In genomic region chr7:74554041-74554561, GRCm38 (mm10) we compare ENCODE assay signal across 8 mouse cellular contexts. TPM values are rescaled to one million over a fixed set of nuclear protein-coding genes. Genes with fewer than 3 reads are reported as not detected.
A peak's percentile ranks its signal among the peaks of the same experiment; 100 is the strongest.
DNase-seq lines count a peak whose midpoint lies in the region; ATAC-seq and TF ChIP-seq lines count a peak whose summit lies in the region.

No protein-coding gene starts in this region.

- no peaks in the 10 kb centered on the region for H3K36me3 ChIP-seq in spleen, adult 2 months (ENCODE audit: control insufficient read depth, insufficient read depth, low read length)
- no peaks in the 10 kb centered on the region for H3K36me3 ChIP-seq in limb, embryonic 15.5 days
- no peaks in the 10 kb centered on the region for H3K36me3 ChIP-seq in midbrain, embryonic 16.5 days (ENCODE audit: control insufficient read depth, insufficient read depth, low read length)

- no peaks in the 10 kb centered on the region for H3K9me3 ChIP-seq in limb, embryonic 15.5 days
- H3K9me3 ChIP-seq in midbrain, embryonic 16.5 days (replicated peaks; ENCODE audit: control insufficient read depth, low read length, poor library complexity, severe bottlenecking) = no peaks in the 10 kb centered on the region

- peak; percentile 45; the same call in 1 of the 2 replicates for ATAC-seq in limb, embryonic 15.5 days (ENCODE audit: insufficient number of reproducible peaks, low FRiP score, low TSS enrichment, low read depth)
- ATAC-seq in midbrain, embryonic 16.5 days = peak; percentile 72

- peak overlapping the region; percentile 56 for H3K9ac ChIP-seq in limb, embryonic 15.5 days
- H3K9ac ChIP-seq in midbrain, embryonic 16.5 days (ENCODE audit: low read depth, low read length) = peak overlapping the region; percentile 98

- peaks cover 11% of the 10 kb centered on the region for H3K27me3 ChIP-seq in spleen, adult 2 months (ENCODE audit: control insufficient read depth, insufficient read depth, low read length)
- peaks cover 20% of the 10 kb centered on the region for H3K27me3 ChIP-seq in limb, embryonic 15.5 days
- H3K27me3 ChIP-seq in midbrain, embryonic 16.5 days (ENCODE audit: control insufficient read depth, insufficient read depth, low read depth, low read length) = 0 out of 2 replicates have a peak, but pooled peaks cover 3% of the 10 kb centered on the region

- TF ChIP-seq CTCF in spleen, adult 2 months (IDR thresholded peaks at IDR 0.05; ENCODE audit: extremely low read depth, insufficient read depth, insufficient read length, insufficient replicate concordance) = no peak

- DNase-seq in spleen, adult 2 months (ENCODE audit: low read depth in 1 of 2, low spot score in 2 of 2) = no peak
- DNase-seq in spleen, postnatal 36 days (ENCODE audit: low spot score in 2 of 2) = no peak
- peak; percentile 11 for DNase-seq in embryo, embryonic 11.5 days (ENCODE audit: low read depth, low spot score)
- DNase-seq in heart, adult 11 months = peak; percentile 96
- peak; percentile 35 for DNase-seq in kidney, adult 11 months
- peak; percentile 71 for DNase-seq in testis, postnatal 10 days (ENCODE audit: low spot score)

- no peak for TF ChIP-seq POLR2A in spleen, adult 2 months (IDR thresholded peaks at IDR 0.05; ENCODE audit: low read depth, low read length)

- WGBS in spleen, adult 2 months = under 1% methylated on average over 44 of the region's 46 CpGs
- under 1% methylated on average over 43 of the region's 46 CpGs for WGBS in limb, embryonic 15.5 days
- WGBS in midbrain, embryonic 16.5 days = 0% methylated on average over 43 of the region's 46 CpGs

- peaks cover 5% of the 10 kb centered on the region; the same call in 1 of the 2 replicates for H3K4me1 ChIP-seq in spleen, adult 2 months (ENCODE audit: control insufficient read depth, insufficient read depth, insufficient read length)
- H3K4me1 ChIP-seq in limb, embryonic 15.5 days = peaks cover 22% of the 10 kb centered on the region
- H3K4me1 ChIP-seq in midbrain, embryonic 16.5 days (ENCODE audit: control insufficient read depth, insufficient read depth, low read length) = peaks cover 34% of the 10 kb centered on the region

- peak overlapping the region; percentile 70 for H3K4me3 ChIP-seq in spleen, adult 2 months (ENCODE audit: extremely low read depth, insufficient read depth, insufficient read length)
- H3K4me3 ChIP-seq in limb, embryonic 15.5 days = peak overlapping the region; percentile 72
- H3K4me3 ChIP-seq in midbrain, embryonic 16.5 days (ENCODE audit: low read depth, low read length) = peak overlapping the region; percentile 91

- peak overlapping the region; percentile 89 for H3K27ac ChIP-seq in spleen, adult 2 months (ENCODE audit: insufficient read depth, low read length)
- H3K27ac ChIP-seq in limb, embryonic 15.5 days = peak overlapping the region; percentile 75
- peak overlapping the region; percentile 93 for H3K27ac ChIP-seq in midbrain, embryonic 16.5 days (ENCODE audit: low read length)

- peak overlapping the region; percentile 95 for H3K4me2 ChIP-seq in limb, embryonic 15.5 days
- H3K4me2 ChIP-seq in midbrain, embryonic 16.5 days (ENCODE audit: low read length) = peak overlapping the region; percentile 81

RNA-seq across cellular contexts. Expression of gene Slco3a1, which starts 0.5 kb away (rescaled TPM):
- 23.1 and 26.2 TPM in 2 replicates for polyA plus RNA-seq in spleen, adult 2 months (2012; rRNA removed)
- polyA plus RNA-seq in limb, embryonic 15.5 days (2015; fragmentation: Nextera tagmentation; extraction: Ambion mirVana) = 19.1 and 20.3 TPM in 2 replicates
- 26.3 and 27.2 TPM in 2 replicates for polyA plus RNA-seq in midbrain, embryonic 16.5 days (2015; fragmentation: Nextera tagmentation; extraction: Ambion mirVana)

Comparison
In these comparisons a context has a peak if more than half of its experiments do, and no peak if none do; other contexts are left out.
1. DNase-seq: peak in embryo, embryonic 11.5 days (single experiment), heart, adult 11 months (single experiment), kidney, adult 11 months (single experiment) and testis, postnatal 10 days (single experiment); none in spleen, adult 2 months (0 of 2) and spleen, postnatal 36 days (0 of 2).
2. Peak in every context shown above with its lines, with median percentiles within 50 percentile points of each other: H3K27ac ChIP-seq and H3K4me3 ChIP-seq.